Mouse (Mus musculus) ovary, adult 10 weeks (tissue): ENCODE data around the gene Slc22a27. TPM values are rescaled to one million over a fixed set of nuclear protein-coding genes. Genes with fewer than 3 reads are reported as not detected.

Experiments used
- polyA plus RNA-seq: library from polyadenylated mRNA; stranded (reverse); fragments of 350-450 nt; fragmentation: Illumina TruSeq; extraction: RNeasy Lipid Tissue Mini Kit (QIAGEN cat#74804); gene quantifications from one replicate; pipeline ENCODE4 v1.2.3, GENCODE M21; 2014

Slc22a27 gene
- polyA plus RNA-seq = not detected

GRCm38 (mm10) chr19:7965927-7966326 is at the start of gene Slc22a27:
Gene Slc22a27, minus strand, starts transcription at chr19:7966027.

Other genes with a start within 250 kb of the Slc22a27 start
- not detected for gene Slc22a26, start 163.4 kb downstream of the Slc22a27 start, polyA plus RNA-seq
- gene Slc22a28, start 166.0 kb upstream of the Slc22a27 start, polyA plus RNA-seq = not detected